Mouse (Mus musculus) kidney, postnatal 4 days (tissue): ENCODE measurements around the gene Gps1.
"Not testable (repeated sequence)": the region's sequence is repeated elsewhere in the genome, so short reads cannot be mapped to it uniquely, and the experiment has no call there.

Source experiments
- DNase-seq, 2 experiments: peaks; one replicate each; pipeline ENCODE4 v3.0.0; 2021; ENCODE audit warnings: mixed read lengths in 2 of 2

The Gps1 gene

GRCm38 (mm10) chr11:120784064-120784791 lies at the start of gene Gps1, which contains the start of gene Rfng:
TSS of gene Gps1 (plus strand) at chr11:120784272.
TSS of gene Rfng (minus strand) at chr11:120784207.
- peak; percentile 87 to 91 for DNase-seq

- DNase-seq = no peak
Measured at GRCm38 (mm10) chr11:120736424-120736823, 47.6 kb upstream of the Gps1 start.

- DNase-seq = no peak
Measured at GRCm38 (mm10) chr11:120740981-120741380, 43.1 kb upstream of the Gps1 start.

- no peak for DNase-seq
Measured at GRCm38 (mm10) chr11:120744121-120744701, 39.9 kb upstream of the Gps1 start.

- no peak for DNase-seq
Measured at GRCm38 (mm10) chr11:120747974-120748373, 36.1 kb upstream of the Gps1 start.

GRCm38 (mm10) chr11:120749430-120749829 lies 34.6 kb upstream of the Gps1 start:
- peak; percentile 35 to 49 for DNase-seq

- DNase-seq = no peak
Measured at GRCm38 (mm10) chr11:120751606-120752005, 32.5 kb upstream of the Gps1 start.

GRCm38 (mm10) chr11:120760236-120760635 lies 23.8 kb upstream of the Gps1 start:
- DNase-seq = no peak

GRCm38 (mm10) chr11:120761811-120762671 lies 22.0 kb upstream of the Gps1 start:
- no peak for DNase-seq

GRCm38 (mm10) chr11:120762672-120763041 lies 21.4 kb upstream of the Gps1 start, which contains the start of gene Hmga1b:
TSS of gene Hmga1b (plus strand) at chr11:120762794.
- DNase-seq = peak in 1 of 2 experiments; percentile 31

GRCm38 (mm10) chr11:120763121-120763999 lies 20.7 kb upstream of the Gps1 start:
- not testable (repeated sequence) for DNase-seq

GRCm38 (mm10) chr11:120767023-120767422 lies 17.0 kb upstream of the Gps1 start:
- not testable (repeated sequence) for DNase-seq

GRCm38 (mm10) chr11:120768206-120768605 lies 15.9 kb upstream of the Gps1 start:
- DNase-seq = no peak

- no peak for DNase-seq
Measured at GRCm38 (mm10) chr11:120772749-120773148, 11.3 kb upstream of the Gps1 start.

GRCm38 (mm10) chr11:120773463-120774190 lies 10.4 kb upstream of the Gps1 start:
- DNase-seq = no peak

- peak; percentile 98 to 99 for DNase-seq
Measured at GRCm38 (mm10) chr11:120775774-120776469, 8.2 kb upstream of the Gps1 start.

GRCm38 (mm10) chr11:120777123-120777522 lies 6.9 kb upstream of the Gps1 start:
- DNase-seq = no peak

- no peak for DNase-seq
Measured at GRCm38 (mm10) chr11:120779876-120780275, 4.2 kb upstream of the Gps1 start.

- DNase-seq = peak in 1 of 2 experiments; percentile 31
Measured at GRCm38 (mm10) chr11:120781361-120781760, 2.7 kb upstream of the Gps1 start.

- no peak for DNase-seq
Measured at GRCm38 (mm10) chr11:120783426-120784063, 527 bp upstream of the Gps1 start.
